Mouse (Mus musculus): ENCODE data around the gene Pdzd8.

The Pdzd8 gene

GRCm38 (mm10) chr19:59345658-59346283, at the start of gene Pdzd8:
Gene Pdzd8 (minus strand): TSS chr19:59345780.
- peak; percentile 78 to 84 for DNase-seq (ENCODE audit: low spot score in 2 of 2)

- DNase-seq (ENCODE audit: low spot score in 2 of 2) = no peak
These were observed 48.3 kb upstream of the Pdzd8 start for GRCm38 (mm10) chr19:59393777-59394441.

- DNase-seq (ENCODE audit: low spot score in 2 of 2) = peak; percentile 83 to 89
These were observed 43.4 kb upstream of the Pdzd8 start for GRCm38 (mm10) chr19:59388847-59389606.

- DNase-seq (ENCODE audit: low spot score in 2 of 2) = no peak
These were observed 42.8 kb upstream of the Pdzd8 start for GRCm38 (mm10) chr19:59388399-59388798.

GRCm38 (mm10) chr19:59387178-59387577, 41.6 kb upstream of the Pdzd8 start:
- DNase-seq (ENCODE audit: low spot score in 2 of 2) = peak; percentile 20 to 32

- DNase-seq (ENCODE audit: low spot score in 2 of 2) = no peak
These were observed 39.3 kb upstream of the Pdzd8 start for GRCm38 (mm10) chr19:59384582-59385495.

GRCm38 (mm10) chr19:59382416-59382917, 36.9 kb upstream of the Pdzd8 start:
- no peak for DNase-seq (ENCODE audit: low spot score in 2 of 2)

- no peak for DNase-seq (ENCODE audit: low spot score in 2 of 2)
These were observed 34.4 kb upstream of the Pdzd8 start for GRCm38 (mm10) chr19:59379995-59380394.

GRCm38 (mm10) chr19:59376481-59376880, 30.9 kb upstream of the Pdzd8 start:
- DNase-seq (ENCODE audit: low spot score in 2 of 2) = no peak

- DNase-seq (ENCODE audit: low spot score in 2 of 2) = no peak
These were observed 29.4 kb upstream of the Pdzd8 start for GRCm38 (mm10) chr19:59374940-59375339.

GRCm38 (mm10) chr19:59372928-59373327, 27.3 kb upstream of the Pdzd8 start:
- no peak for DNase-seq (ENCODE audit: low spot score in 2 of 2)

- DNase-seq (ENCODE audit: low spot score in 2 of 2) = no peak
These were observed 25.4 kb upstream of the Pdzd8 start for GRCm38 (mm10) chr19:59371016-59371415.

- DNase-seq (ENCODE audit: low spot score in 2 of 2) = no peak
These were observed 22.3 kb upstream of the Pdzd8 start for GRCm38 (mm10) chr19:59367892-59368291.

- no peak for DNase-seq (ENCODE audit: low spot score in 2 of 2)
These were observed 21.1 kb upstream of the Pdzd8 start for GRCm38 (mm10) chr19:59366724-59367123.

GRCm38 (mm10) chr19:59363666-59364065, 18.1 kb upstream of the Pdzd8 start:
- DNase-seq (ENCODE audit: low spot score in 2 of 2) = no peak

- DNase-seq (ENCODE audit: low spot score in 2 of 2) = no peak
These were observed 17.1 kb upstream of the Pdzd8 start for GRCm38 (mm10) chr19:59362646-59363045.

GRCm38 (mm10) chr19:59360486-59360896, 14.9 kb upstream of the Pdzd8 start:
- no peak for DNase-seq (ENCODE audit: low spot score in 2 of 2)

- no peak for DNase-seq (ENCODE audit: low spot score in 2 of 2)
These were observed 13.6 kb upstream of the Pdzd8 start for GRCm38 (mm10) chr19:59359202-59359601.

GRCm38 (mm10) chr19:59357878-59358277, 12.3 kb upstream of the Pdzd8 start:
- DNase-seq (ENCODE audit: low spot score in 2 of 2) = no peak

- no peak for DNase-seq (ENCODE audit: low spot score in 2 of 2)
These were observed 11.4 kb upstream of the Pdzd8 start for GRCm38 (mm10) chr19:59356843-59357595.

- DNase-seq (ENCODE audit: low spot score in 2 of 2) = no peak
These were observed 10.8 kb upstream of the Pdzd8 start for GRCm38 (mm10) chr19:59356388-59356787.

Measured in natural killer cell, adult 2 months (primary cell).